25 mouse cellular contexts compared by ENCODE assay signal in the genomic region with DNA sequence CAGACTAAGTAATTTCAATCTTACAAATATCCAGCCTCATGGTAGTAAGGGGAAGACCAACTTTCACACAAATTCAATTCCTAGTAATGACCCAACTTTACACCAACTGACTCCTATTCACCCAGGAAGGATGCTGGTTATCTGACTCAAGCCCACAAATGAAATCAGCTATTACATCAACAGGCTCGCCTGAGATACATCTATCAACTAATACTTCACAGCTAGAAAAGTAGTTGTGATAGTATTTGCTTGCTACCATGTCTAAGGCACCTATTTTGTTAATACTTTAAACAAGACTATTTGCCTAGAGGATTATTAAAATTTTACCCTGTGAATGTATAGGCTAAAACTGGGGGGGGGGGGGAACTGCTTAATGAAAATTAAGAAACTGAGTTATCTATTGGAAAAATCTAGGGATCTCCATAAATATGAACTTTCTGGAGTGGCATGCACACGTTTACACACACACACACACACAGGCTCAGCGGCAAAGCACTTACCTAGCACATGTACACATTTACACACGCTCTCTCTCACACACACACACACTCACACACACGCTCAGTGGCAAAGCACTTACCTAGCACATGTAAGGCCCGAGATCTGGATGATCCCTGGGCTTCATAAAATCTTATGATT.
"Had no signal": no experiment of that assay in that cellular context is flagged by ENCODE, and none has a peak within 500 bp of the region (broad histone marks: within the 10 kb centered on the region; RNA-seq: fewer than 3 reads in every experiment).

No protein-coding gene starts in this region.

- H3K9ac ChIP-seq: heart, embryonic 12.5 days; hindbrain, embryonic 12.5 days; hindbrain, embryonic 14.5 days; intestine, embryonic 15.5 days; limb, embryonic 12.5 days; liver, embryonic 13.5 days; liver, embryonic 15.5 days had no signal

- H3K4me2 ChIP-seq: heart, embryonic 12.5 days; hindbrain, embryonic 12.5 days; hindbrain, embryonic 14.5 days; intestine, embryonic 15.5 days; limb, embryonic 12.5 days; liver, embryonic 13.5 days; liver, embryonic 15.5 days had no signal

- H3K4me3 ChIP-seq: gastrocnemius, adult 2 months; heart, embryonic 10.5 days; heart, embryonic 12.5 days; hindbrain, embryonic 10.5 days; hindbrain, embryonic 12.5 days; intestine, embryonic 15.5 days; layer of hippocampus, adult 2 months; left cerebral cortex, adult 2 months; limb, embryonic 10.5 days; limb, embryonic 12.5 days; liver, embryonic 13.5 days; liver, embryonic 15.5 days had no signal

- DNase-seq: gastrocnemius, adult 2 months; gastrocnemius, postnatal 10 days; gastrocnemius, postnatal 25 days; heart, postnatal 10 days; heart, postnatal 4 days; kidney, adult 18-20 months; kidney, adult 8-10 months; kidney, postnatal 10 days; kidney, postnatal 25 days; kidney, postnatal 4 days; liver, embryonic 13.5 days had no signal

- H3K27ac ChIP-seq: gastrocnemius, adult 2 months; heart, embryonic 10.5 days; hindbrain, embryonic 10.5 days; hindbrain, embryonic 12.5 days; hindbrain, embryonic 14.5 days; intestine, embryonic 15.5 days; layer of hippocampus, adult 2 months; left cerebral cortex, adult 2 months; limb, embryonic 10.5 days; limb, embryonic 12.5 days had no signal

- H3K9me3 ChIP-seq: heart, embryonic 10.5 days; heart, embryonic 12.5 days; hindbrain, embryonic 10.5 days; hindbrain, embryonic 12.5 days; intestine, embryonic 15.5 days; limb, embryonic 10.5 days; limb, embryonic 12.5 days; liver, embryonic 13.5 days; liver, embryonic 15.5 days had no signal

- ATAC-seq: hindbrain, embryonic 16.5 days; inflammation-experienced regulatory T-cells, adult 6 months; intestine, postnatal 0 days had no signal

- H3K27me3 ChIP-seq: heart, embryonic 12.5 days; hindbrain, embryonic 12.5 days; intestine, embryonic 15.5 days; limb, embryonic 12.5 days; liver, embryonic 13.5 days; liver, embryonic 15.5 days had no signal
